Mouse (Mus musculus): Measurements from ENCODE around the gene Gm20388.

Gm20388 gene

GRCm38 (mm10) chr8:120388246-120388645 is 477.6 kb downstream of the Gm20388 start:
- no peak for DNase-seq (ENCODE audit: low spot score in 2 of 2)

DNA sequence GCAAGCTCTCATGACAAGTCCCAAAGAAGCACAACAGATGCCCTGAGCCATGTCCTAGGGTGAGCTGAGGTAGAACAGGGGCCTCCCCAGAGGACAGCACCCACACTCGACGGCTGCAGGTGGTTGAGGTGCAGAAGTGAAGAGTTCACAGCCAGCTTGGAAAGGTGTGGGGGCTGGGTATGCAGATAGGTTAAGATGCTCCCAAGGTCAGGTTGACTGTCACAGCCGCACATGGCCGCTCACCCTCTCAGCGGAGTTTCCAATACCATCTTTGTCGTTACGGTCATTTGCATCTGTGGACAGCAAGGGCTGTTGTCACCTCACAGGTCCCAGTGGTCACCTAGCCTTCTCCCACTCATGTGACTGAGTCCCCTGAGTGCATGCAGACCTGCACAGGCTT is 480.0 kb downstream of the Gm20388 start:
- DNase-seq (ENCODE audit: low spot score in 2 of 2): no peak

- no peak for DNase-seq (ENCODE audit: low spot score in 2 of 2)
These were observed 481.2 kb downstream of the Gm20388 start for GRCm38 (mm10) chr8:120391856-120392255.

- no peak for DNase-seq (ENCODE audit: low spot score in 2 of 2)
These were observed 482.4 kb downstream of the Gm20388 start for GRCm38 (mm10) chr8:120393085-120393484.

DNA sequence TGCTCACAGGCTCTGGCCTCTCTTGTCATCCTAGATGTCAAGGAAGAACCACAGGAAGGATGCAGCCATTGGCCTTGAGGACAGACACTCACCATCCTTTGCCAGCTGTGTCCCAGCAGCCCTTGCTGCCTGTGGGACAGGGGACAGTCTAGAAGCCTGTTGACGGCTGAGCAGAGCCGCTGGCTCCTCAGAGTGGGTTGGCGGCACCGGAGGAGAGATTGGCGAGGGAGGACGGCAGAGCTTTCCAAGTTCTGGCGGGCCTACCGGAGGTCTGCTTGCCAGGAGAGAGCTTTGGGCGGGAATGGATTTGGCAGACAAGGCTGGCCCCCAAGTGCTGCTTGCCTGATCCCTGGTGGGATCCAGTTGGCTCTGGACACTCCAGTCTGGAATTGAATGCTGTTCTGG is 483.2 kb downstream of the Gm20388 start:
- DNase-seq (ENCODE audit: low spot score in 2 of 2): no peak

DNA sequence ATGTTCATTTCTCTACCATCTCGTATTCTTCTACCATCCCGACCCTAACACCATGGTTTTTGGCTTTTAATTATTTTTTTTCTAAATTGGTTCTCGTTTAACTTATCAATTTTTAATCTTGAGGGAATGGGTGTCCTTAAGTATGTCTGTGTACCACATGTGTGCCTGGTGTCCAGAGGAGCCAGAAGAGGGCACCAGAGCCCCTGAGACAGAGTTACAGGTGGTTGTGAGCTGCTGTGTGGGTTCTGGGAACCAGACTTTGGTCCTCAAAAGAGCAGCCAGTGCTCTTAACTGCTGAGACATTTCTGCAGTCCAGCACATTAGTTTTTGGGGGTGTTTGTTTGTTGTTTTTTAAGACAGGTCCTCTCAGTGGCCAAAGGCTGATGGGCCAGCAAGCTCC is 485.3 kb downstream of the Gm20388 start:
- DNase-seq (ENCODE audit: low spot score in 2 of 2): no peak

DNA sequence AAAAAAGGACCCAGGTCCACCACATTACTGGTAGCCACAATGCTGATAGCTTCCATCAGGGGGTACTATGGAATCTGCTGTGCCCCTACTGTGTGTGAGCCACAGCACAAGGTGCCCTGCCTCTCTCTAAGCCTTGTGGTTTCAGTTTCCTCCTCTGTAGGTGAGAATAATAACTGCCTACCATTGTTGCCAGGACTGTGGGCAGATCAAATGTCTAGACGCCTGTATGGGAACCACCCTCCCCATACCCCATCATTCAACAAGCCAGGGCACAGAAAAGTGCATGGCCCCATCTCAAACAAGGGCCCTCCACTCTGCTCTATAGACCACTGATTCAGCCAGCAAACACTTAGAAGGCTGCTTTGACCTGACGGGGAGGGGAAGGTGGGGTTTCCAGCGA is 486.1 kb downstream of the Gm20388 start:
- no peak for DNase-seq (ENCODE audit: low spot score in 2 of 2)

DNA sequence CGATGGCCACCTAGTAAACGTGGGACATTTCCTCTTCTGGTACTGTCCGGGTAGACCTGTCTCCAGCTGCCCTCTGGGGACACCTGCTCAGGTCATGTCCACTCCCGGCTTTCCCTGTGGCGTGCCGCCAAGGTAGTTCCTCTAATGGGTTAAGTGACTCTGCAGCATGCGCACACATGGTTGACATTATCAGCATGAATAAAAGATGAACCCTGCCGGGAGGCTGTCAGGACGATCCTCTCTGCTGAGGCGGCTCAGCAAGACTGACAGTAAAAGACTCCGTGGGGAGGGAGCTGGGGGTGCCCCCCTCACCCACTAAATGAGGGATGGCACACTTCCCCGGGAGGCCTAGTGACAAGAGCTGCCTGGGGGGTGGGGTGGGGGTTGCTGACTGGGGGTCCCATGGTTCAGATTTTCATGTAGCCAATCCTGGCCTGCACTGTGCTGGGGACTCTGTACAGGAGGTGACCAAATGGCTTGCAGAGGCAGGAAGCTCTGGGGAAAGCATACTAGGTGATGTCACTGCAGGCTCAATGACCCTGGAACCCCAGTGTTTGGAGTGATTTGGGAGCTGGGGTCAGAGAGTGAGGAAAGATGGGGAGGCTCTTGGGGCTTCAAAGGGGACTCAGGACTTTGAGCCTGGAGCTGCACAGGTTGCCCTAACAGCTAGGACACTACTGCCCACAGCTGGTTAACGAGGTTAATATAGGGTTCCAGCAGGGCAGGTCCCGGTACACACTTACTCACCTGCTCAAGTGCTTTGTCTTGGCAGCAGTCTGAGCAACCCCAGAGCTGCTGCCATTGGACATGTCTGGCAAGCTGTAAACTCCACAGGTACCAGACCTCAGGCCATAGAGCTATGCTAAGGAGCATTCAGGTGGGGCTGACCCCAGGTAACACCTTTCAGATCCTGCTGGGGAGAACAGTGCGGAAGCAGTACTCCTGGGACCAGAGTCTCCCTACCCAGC is 487.1 kb downstream of the Gm20388 start:
- DNase-seq (ENCODE audit: low spot score in 2 of 2): no peak

- DNase-seq (ENCODE audit: low spot score in 2 of 2): no peak
These were observed 488.7 kb downstream of the Gm20388 start for GRCm38 (mm10) chr8:120399212-120399934.

DNA sequence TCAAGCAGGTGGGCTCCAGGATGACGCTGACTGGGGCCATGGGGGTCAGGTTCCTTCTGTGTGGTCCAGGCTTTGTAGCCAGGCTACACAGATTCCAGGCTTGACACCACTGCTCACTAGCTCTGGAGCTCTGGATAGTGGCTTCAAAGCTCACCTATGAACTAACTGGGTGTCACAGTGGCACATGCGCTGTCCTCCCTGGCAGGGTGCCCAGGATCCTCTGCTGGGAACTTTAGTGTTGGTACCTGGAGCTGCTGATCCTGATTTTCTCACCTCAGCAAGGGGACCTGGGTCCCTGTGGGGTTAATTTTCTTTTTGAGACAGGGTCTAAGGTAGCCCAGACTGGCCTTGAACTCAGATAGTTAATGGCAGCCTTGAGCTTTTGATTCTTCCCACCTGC is 490.6 kb downstream of the Gm20388 start:
- DNase-seq (ENCODE audit: low spot score in 2 of 2): no peak

- DNase-seq (ENCODE audit: low spot score in 2 of 2): no peak
These were observed 491.1 kb downstream of the Gm20388 start for GRCm38 (mm10) chr8:120401712-120402111.

- DNase-seq (ENCODE audit: low spot score in 2 of 2): no peak
These were observed 493.1 kb downstream of the Gm20388 start for GRCm38 (mm10) chr8:120403606-120404269.

GRCm38 (mm10) chr8:120404609-120405036 is 494.0 kb downstream of the Gm20388 start:
- DNase-seq (ENCODE audit: low spot score in 2 of 2): no peak

- no peak for DNase-seq (ENCODE audit: low spot score in 2 of 2)
These were observed 495.5 kb downstream of the Gm20388 start for GRCm38 (mm10) chr8:120406008-120406632.

- no peak for DNase-seq (ENCODE audit: low spot score in 2 of 2)
These were observed 497.1 kb downstream of the Gm20388 start for GRCm38 (mm10) chr8:120407701-120408240.

DNA sequence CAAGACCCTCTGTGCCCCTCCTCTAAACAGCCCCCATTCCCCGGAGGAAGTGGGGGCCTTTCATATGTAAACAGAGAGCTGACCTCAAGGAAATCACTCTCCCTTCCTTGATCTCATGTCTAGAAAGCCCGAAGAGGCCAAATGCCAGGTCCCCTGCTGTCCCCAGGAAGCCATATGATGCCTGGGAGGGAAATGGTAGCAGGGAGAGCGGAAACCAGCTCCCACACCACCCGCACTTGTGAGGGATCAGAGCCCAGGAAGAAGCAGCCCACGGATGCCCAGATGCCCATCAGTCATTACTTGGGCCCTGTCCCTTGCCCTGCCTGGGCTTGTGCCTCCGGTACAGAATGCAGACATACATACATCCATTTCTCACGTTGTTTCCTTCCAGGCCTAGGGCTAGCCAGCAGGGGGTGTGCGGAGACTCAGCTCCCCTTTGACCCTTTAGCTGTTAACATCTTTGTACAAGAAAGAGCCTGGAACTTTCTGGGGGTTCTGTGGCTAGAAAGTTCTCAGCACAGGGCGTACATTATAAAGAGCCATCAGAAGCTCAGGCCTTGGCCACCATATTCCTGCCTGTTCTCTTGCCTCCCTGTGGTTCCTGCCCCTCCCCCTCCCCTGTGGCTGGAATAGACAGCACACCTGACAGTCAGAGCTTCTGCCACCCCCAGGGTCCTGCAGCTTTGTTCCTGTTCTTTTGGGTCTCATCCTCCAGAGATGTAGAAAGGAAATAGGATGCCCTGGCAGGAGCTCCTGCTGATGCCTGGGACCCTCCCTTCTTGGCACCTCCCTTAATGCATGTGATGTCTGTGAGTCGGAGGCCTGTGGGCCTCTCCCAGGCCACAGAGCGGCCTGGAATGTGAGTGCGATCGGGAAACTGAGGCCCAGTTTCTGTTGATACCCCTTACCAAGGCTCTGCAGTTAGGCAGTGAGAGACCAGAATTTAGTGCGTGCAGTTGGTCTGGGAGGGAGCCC is 497.9 kb downstream of the Gm20388 start:
- DNase-seq (ENCODE audit: low spot score in 2 of 2): no peak

DNA sequence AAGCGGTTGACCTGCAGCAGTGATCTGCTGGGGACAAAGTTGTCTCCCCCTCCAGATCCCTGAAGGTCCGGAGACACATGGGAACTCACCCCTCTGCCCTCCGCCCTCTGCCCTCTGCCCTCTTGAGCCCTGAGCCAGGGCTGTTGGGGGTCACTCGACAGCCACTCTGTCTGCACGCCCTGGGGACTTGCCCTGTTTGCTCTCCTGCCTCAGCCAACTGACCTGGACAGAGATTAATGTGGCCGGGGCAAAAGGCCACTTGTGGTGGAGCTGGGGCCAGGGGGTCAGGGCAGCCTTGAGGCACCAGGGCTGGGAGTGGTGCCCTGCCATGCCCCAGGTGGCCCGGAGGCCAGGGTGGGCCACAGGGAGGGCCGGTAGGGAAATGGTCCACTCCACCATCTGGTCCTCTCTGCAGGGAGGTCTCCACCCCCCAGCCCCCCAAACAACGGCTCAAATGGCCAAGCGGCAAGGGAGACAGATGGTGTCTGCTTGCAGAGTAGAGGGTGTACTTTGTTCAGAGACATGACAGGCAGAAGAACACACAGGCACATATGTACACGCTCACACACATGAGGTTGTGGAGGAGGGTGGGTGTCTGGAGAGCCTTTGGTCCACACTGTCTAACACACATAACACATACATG is 498.9 kb downstream of the Gm20388 start:
- DNase-seq (ENCODE audit: low spot score in 2 of 2): no peak

GRCm38 (mm10) chr8:120411059-120411458 is 500.4 kb downstream of the Gm20388 start:
- DNase-seq (ENCODE audit: low spot score in 2 of 2): no peak

DNA sequence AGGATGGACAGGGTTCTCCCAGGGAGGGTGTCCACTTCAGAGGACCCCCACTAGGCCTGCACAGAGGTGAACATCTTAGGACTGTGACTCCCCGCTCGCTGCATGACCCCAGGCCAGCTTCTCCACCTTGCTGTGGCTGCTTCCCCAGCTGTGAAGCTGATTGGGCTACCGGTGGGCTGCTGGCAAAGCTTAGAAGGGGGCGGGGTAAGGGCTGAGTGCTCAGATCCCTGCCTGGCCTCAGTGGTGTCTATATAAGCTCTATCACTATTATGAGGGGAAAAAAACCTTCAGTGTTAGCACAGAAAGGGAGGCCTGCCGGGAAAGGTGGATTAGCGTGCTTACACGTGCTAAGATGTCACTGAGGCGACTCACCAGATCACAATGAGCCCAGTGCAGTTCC is 501.2 kb downstream of the Gm20388 start:
- no peak for DNase-seq (ENCODE audit: low spot score in 2 of 2)

DNA sequence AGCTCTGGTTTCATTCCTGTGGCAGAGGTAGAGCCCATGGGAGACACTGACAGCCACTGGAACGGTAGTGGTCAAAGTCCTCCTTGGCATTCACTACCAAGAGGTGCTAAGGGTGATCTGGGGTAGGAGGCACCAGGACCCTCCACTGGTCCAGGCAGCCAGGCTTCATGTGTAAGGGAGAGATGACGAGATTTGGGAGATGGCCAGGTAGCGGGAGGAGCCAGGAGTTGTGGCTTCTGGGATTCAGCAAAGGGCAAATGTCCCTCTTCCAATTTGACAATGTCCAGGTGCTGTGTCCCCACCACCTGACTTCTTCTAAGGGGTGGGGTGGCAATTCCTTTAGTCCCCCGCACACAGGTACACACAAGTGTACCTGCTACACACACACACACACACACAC is 501.7 kb downstream of the Gm20388 start:
- no peak for DNase-seq (ENCODE audit: low spot score in 2 of 2)

All from frontal cortex, postnatal 25 days (tissue).